Mouse (Mus musculus) kidney, embryonic 14.5 days (tissue): Measurements from ENCODE around the gene Cd19. TPM values are rescaled to one million over a fixed set of nuclear protein-coding genes. Genes with fewer than 3 reads are reported as not detected.

ENCODE experiments used
- ATAC-seq: fragments of 200-750 bp; cut with Nextera tagmentation; 2 replicates; pipeline ENCODE4 v1.8.0; 2017; ENCODE audit warnings: moderate number of reproducible peaks, mild to moderate bottlenecking, moderate TSS enrichment, moderate library complexity; ENCODE audit not compliant: low FRiP score, low TSS enrichment
- H3K27ac ChIP-seq: fragments of 300-500 bp; sonication (generic); 2 replicates; pipeline ENCODE4 v1.5.1; 2014; ENCODE audit warnings: low read depth, mild to moderate bottlenecking, low read length, moderate library complexity, mixed read lengths
- H3K27me3 ChIP-seq: fragments of 300-500 bp; sonication (generic); 2 replicates; pipeline ENCODE4 v1.6.1; 2014; ENCODE audit warnings: mild to moderate bottlenecking, low read length; ENCODE audit not compliant: control insufficient read depth, insufficient read depth
- H3K36me3 ChIP-seq: fragments of 300-500 bp; sonication (generic); 2 replicates; pipeline ENCODE4 v1.6.1; 2014; ENCODE audit warnings: low read length, mixed read lengths; ENCODE audit not compliant: control insufficient read depth, insufficient read depth
- H3K4me1 ChIP-seq: fragments of 300-500 bp; sonication (generic); 2 replicates; pipeline ENCODE4 v1.6.1; 2014; ENCODE audit warnings: low read length, mixed read lengths; ENCODE audit not compliant: control insufficient read depth, insufficient read depth
- H3K4me2 ChIP-seq: fragments of 300-500 bp; sonication (generic); replicated peaks from 2 replicates; pipeline ENCODE4 v1.6.1; 2014; ENCODE audit warnings: low read depth, mild to moderate bottlenecking, low read length
- H3K4me3 ChIP-seq: fragments of 300-500 bp; sonication (generic); 2 replicates; pipeline ENCODE4 v1.5.1; 2014; ENCODE audit warnings: mild to moderate bottlenecking, low read length
- H3K9ac ChIP-seq: fragments of 300-500 bp; sonication (generic); 2 replicates; pipeline ENCODE4 v1.6.1; 2014; ENCODE audit warnings: low read depth, mild to moderate bottlenecking, low read length, moderate library complexity
- H3K9me3 ChIP-seq: fragments of 300-500 bp; sonication (generic); 2 replicates; pipeline ENCODE4 v1.6.1; 2016; ENCODE audit warnings: low read length; ENCODE audit not compliant: control insufficient read depth
- WGBS: fragments of 180-500 bp; shearing (Covaris S2); extraction: QIAGEN DNeasy Blood & Tissue Kit; methylation state at CpG from one replicate; pipeline ENCODE4 v1.1.7; 2014; 5-methylcytosine and 5-hydroxymethylcytosine counted together
- polyA plus RNA-seq: library from polyadenylated mRNA; unstranded; fragments of >200 nt; fragmentation: Nextera tagmentation; extraction: Ambion mirVana; gene quantifications from 2 replicates; pipeline ENCODE4 v1.2.1, GENCODE M21; 2014

Gene Cd19
- polyA plus RNA-seq, 1 experiment from 2014 or later: not detected

GRCm38 (mm10) chr7:126377278-126378158, 37.2 kb downstream of the Cd19 start, which contains the start of gene Spns1:
Gene Spns1 (minus strand): TSS chr7:126377450.
- peak within 1 kb of the TSS; percentile 82 for H3K9ac ChIP-seq
- no peaks in the 10 kb centered on the region for H3K27me3 ChIP-seq
- no peaks in the 10 kb centered on the region for H3K9me3 ChIP-seq
- H3K36me3 ChIP-seq: peaks cover 19% of the 10 kb centered on the region
- peaks cover 10% of the 10 kb centered on the region for H3K4me1 ChIP-seq
- H3K4me3 ChIP-seq: peak within 1 kb of the TSS; percentile 98
- ATAC-seq: peak; percentile 96
- H3K27ac ChIP-seq: peak within 1 kb of the TSS; percentile 51
- H3K4me2 ChIP-seq: peak within 1 kb of the TSS; percentile 93
- under 1% methylated on average over 33 of the region's 33 CpGs for WGBS

DNA sequence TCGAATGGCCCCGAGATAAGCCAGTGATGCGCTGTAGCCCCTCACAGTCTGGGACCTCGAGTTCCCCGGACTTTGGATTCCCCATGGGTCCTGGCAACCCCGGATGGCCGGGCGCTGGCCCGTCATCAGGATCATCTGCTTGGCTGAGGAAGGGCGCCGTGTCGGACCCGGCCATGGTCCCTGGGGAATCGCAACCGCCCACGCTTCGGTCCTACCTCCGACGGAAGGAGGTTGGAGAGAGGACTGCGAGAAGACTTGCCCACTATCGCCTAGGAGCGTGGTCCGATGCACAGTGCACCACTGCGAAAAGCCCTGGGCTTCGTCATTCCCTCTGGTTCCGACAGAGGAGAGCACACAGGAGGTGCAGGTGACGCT, 37.8 kb downstream of the Cd19 start:
- peak; percentile 56 for ATAC-seq
- peaks cover 25% of the 10 kb centered on the region for H3K36me3 ChIP-seq
- H3K4me2 ChIP-seq: peak overlapping the region; percentile 93
- H3K9me3 ChIP-seq: no peaks in the 10 kb centered on the region
- H3K27ac ChIP-seq: no peak overlapping the region
- H3K9ac ChIP-seq: peak overlapping the region; percentile 82
- H3K4me3 ChIP-seq: peak overlapping the region; percentile 98
- no peaks in the 10 kb centered on the region for H3K27me3 ChIP-seq
- WGBS: 1% methylated on average over 27 of the region's 27 CpGs
- H3K4me1 ChIP-seq: peaks cover 10% of the 10 kb centered on the region

GRCm38 (mm10) chr7:126375012-126375411, 39.7 kb downstream of the Cd19 start:
- ATAC-seq: no peak
- Histone ChIP-seq H3K4me1 (peaks cover 10% of the 10 kb centered on the region), H3K9ac (no peak overlapping the region), H3K27ac (no peak overlapping the region), H3K4me3 (no peak overlapping the region), H3K4me2 (no peak overlapping the region), H3K9me3 (no peaks in the 10 kb centered on the region), H3K36me3 (peaks cover 44% of the 10 kb centered on the region), H3K27me3 (no peaks in the 10 kb centered on the region)
- 80% methylated on average over 5 of the region's 5 CpGs for WGBS

GRCm38 (mm10) chr7:126374526-126374925, 40.2 kb downstream of the Cd19 start:
- no peak overlapping the region for H3K4me2 ChIP-seq
- H3K36me3 ChIP-seq: peaks cover 49% of the 10 kb centered on the region
- H3K4me3 ChIP-seq: no peak overlapping the region
- H3K27me3 ChIP-seq: no peaks in the 10 kb centered on the region
- no peak overlapping the region for H3K27ac ChIP-seq
- WGBS: 73% methylated on average over 6 of the region's 6 CpGs
- H3K9me3 ChIP-seq: no peaks in the 10 kb centered on the region
- peaks cover 10% of the 10 kb centered on the region for H3K4me1 ChIP-seq
- no peak for ATAC-seq
- H3K9ac ChIP-seq: no peak overlapping the region

- Histone ChIP-seq H3K9ac (no peak overlapping the region), H3K36me3 (peaks cover 52% of the 10 kb centered on the region), H3K27ac (no peak overlapping the region), H3K9me3 (no peaks in the 10 kb centered on the region), H3K4me3 (no peak overlapping the region), H3K27me3 (no peaks in the 10 kb centered on the region), H3K4me2 (no peak overlapping the region), H3K4me1 (peaks cover 10% of the 10 kb centered on the region)
- ATAC-seq: no peak
- 84% methylated on average over 9 of the region's 9 CpGs for WGBS
These were observed 41.7 kb downstream of the Cd19 start for GRCm38 (mm10) chr7:126373007-126373406.

DNA sequence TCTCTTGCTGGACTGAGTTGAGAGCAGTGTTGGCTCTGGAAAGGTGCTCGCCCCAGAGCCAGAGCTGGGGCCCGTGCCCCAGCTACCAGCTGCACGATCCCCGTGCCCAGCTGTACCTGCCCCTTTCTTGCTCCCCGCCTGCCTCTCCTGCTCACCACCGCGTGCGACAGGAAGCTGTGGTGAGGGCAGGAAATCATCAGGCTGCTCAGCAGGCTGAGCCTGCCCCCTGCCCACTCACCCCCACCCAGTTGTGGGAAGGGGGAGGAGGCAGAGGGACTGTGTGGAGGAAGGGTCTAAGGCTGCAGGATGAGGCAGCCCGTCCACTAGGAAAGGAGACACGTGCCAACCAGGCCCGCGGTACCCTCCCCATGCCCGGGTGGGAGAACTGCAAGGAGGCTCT, 45.3 kb downstream of the Cd19 start, which contains the start of gene Lat:
TSS of gene Lat (minus strand) at position 178 of the 400 bp plus-strand sequence.
- Histone ChIP-seq H3K4me2 (no peak within 1 kb of the TSS), H3K9ac (no peak within 1 kb of the TSS), H3K4me1 (no peaks in the 10 kb centered on the region), H3K36me3 (peaks cover 47% of the 10 kb centered on the region), H3K27me3 (no peaks in the 10 kb centered on the region), H3K4me3 (no peak within 1 kb of the TSS), H3K9me3 (no peaks in the 10 kb centered on the region), H3K27ac (no peak within 1 kb of the TSS)
- 0 out of 2 replicates have a peak, but pooled peaks have one; percentile 7 for ATAC-seq
- WGBS: 77% methylated on average over 13 of the region's 13 CpGs

- Histone ChIP-seq H3K36me3 (peaks cover 47% of the 10 kb centered on the region), H3K9me3 (no peaks in the 10 kb centered on the region), H3K4me2 (no peak overlapping the region), H3K27me3 (no peaks in the 10 kb centered on the region), H3K4me3 (no peak overlapping the region), H3K4me1 (no peaks in the 10 kb centered on the region), H3K27ac (no peak overlapping the region), H3K9ac (no peak overlapping the region)
- 90% methylated on average over 8 of the region's 8 CpGs for WGBS
- ATAC-seq: no peak
These were observed 46.3 kb downstream of the Cd19 start for GRCm38 (mm10) chr7:126368367-126368766.

GRCm38 (mm10) chr7:126367636-126368035, 47.1 kb downstream of the Cd19 start:
- Histone ChIP-seq H3K4me1 (no peaks in the 10 kb centered on the region), H3K27me3 (no peaks in the 10 kb centered on the region), H3K9ac (no peak overlapping the region), H3K9me3 (no peaks in the 10 kb centered on the region), H3K36me3 (peaks cover 40% of the 10 kb centered on the region), H3K4me2 (no peak overlapping the region), H3K4me3 (no peak overlapping the region), H3K27ac (no peak overlapping the region)
- no peak for ATAC-seq
- WGBS: 86% methylated on average over 10 of the region's 10 CpGs

DNA sequence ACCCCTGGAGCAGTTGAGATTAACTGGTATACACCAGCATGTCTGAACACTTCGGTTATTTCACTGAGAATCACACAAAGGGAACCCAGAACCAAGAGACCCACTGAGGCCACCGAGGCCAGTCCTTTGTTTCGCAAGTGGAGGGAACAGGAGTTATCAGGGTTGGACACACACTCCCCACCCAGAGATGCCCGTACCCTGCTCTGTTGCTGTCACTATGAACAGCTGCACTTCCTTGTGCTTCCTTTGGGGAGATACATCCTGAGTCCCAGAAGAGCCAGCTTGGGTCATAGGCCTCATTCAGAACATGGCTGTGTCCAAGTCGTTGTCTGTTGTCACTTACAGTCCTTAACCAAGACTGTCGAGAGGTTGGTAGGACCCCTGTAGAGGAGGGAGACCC, 51.7 kb downstream of the Cd19 start:
- Histone ChIP-seq H3K4me2 (no peak overlapping the region), H3K36me3 (peaks cover 6% of the 10 kb centered on the region; the same call in 1 of the 2 replicates), H3K9me3 (no peaks in the 10 kb centered on the region), H3K27ac (no peak overlapping the region), H3K9ac (no peak overlapping the region), H3K4me1 (no peaks in the 10 kb centered on the region), H3K4me3 (no peak overlapping the region), H3K27me3 (no peaks in the 10 kb centered on the region)
- whole genome bisulfite sequencing: 90% methylated on average over 6 of the region's 6 CpGs
- no peak for ATAC-seq
